Mouse (Mus musculus) kidney, embryonic 15.5 days (tissue): ENCODE results near the gene Gemin4. TPM values are rescaled to one million over a fixed set of nuclear protein-coding genes. Genes with fewer than 3 reads are reported as not detected.
"Not testable (repeated sequence)": the region's sequence is repeated elsewhere in the genome, so short reads cannot be mapped to it uniquely, and the experiment has no call there.

ENCODE experiments used
- ATAC-seq: fragments of 200-750 bp; cut with Nextera tagmentation; replicated peaks from 2 replicates; pipeline ENCODE4 v1.8.0; 2017; ENCODE audit warnings: moderate TSS enrichment; ENCODE audit not compliant: low FRiP score
- H3K27ac ChIP-seq: fragments of 300-500 bp; sonication (generic); 2 replicates; pipeline ENCODE4 v1.5.1; 2015; ENCODE audit warnings: mild to moderate bottlenecking, inconsistent platforms
- H3K27me3 ChIP-seq: fragments of 300-500 bp; sonication (generic); 2 replicates; pipeline ENCODE4 v1.6.1; 2015; ENCODE audit warnings: inconsistent platforms
- H3K36me3 ChIP-seq: fragments of 300-500 bp; sonication (generic); 2 replicates; pipeline ENCODE4 v1.6.1; 2015; ENCODE audit warnings: inconsistent platforms
- H3K4me1 ChIP-seq: fragments of 300-500 bp; sonication (generic); 2 replicates; pipeline ENCODE4 v1.6.1; 2015; ENCODE audit warnings: inconsistent platforms
- H3K4me2 ChIP-seq: fragments of 300-500 bp; sonication (generic); 2 replicates; pipeline ENCODE4 v1.6.1; 2015; ENCODE audit warnings: moderate library complexity, mild to moderate bottlenecking, inconsistent platforms
- H3K4me3 ChIP-seq: fragments of 300-500 bp; sonication (generic); replicated peaks from 2 replicates; pipeline ENCODE4 v1.5.1; 2015; ENCODE audit warnings: mild to moderate bottlenecking, inconsistent platforms
- H3K9ac ChIP-seq: fragments of 300-500 bp; sonication (generic); 2 replicates; pipeline ENCODE4 v1.6.1; 2015; ENCODE audit warnings: mild to moderate bottlenecking, inconsistent platforms
- H3K9me3 ChIP-seq: fragments of 300-500 bp; sonication (generic); replicated peaks from 2 replicates; pipeline ENCODE4 v1.6.1; 2016; ENCODE audit warnings: inconsistent platforms
- WGBS: fragments of 180-500 bp; shearing (Covaris S2); methylation state at CpG from one replicate; pipeline ENCODE4 v1.1.7; 2015; ENCODE audit warnings: mixed read lengths; 5-methylcytosine and 5-hydroxymethylcytosine counted together
- polyA plus RNA-seq: library from polyadenylated mRNA; unstranded; fragments of >200 nt; fragmentation: Nextera tagmentation; extraction: Ambion mirVana; gene quantifications from 2 replicates; pipeline ENCODE4 v1.2.1, GENCODE M21; 2015

Gene Gemin4
- polyA plus RNA-seq, 1 experiment from 2014 or later: 37.7 TPM

DNA sequence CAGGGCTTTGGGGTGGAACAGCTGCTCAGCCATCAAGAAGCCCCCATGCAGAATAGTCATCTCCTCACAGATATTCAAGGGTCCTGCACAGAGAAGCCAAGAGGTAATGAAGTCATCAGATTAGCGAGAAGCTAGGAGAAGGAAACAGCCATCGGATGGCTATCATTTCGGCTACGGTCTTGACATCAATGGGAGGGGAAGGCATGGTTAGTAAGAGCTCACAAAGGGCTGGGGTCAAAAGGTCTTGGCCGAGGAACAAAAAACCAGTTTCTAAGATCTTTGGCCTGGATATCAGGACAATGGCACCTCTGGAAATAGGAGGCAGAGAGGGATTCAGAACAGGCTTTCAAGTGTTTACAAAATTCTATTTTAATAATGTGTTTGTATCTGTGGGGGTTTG lies 3.6 kb downstream of the Gemin4 start:
- Histone ChIP-seq H3K4me1 (peaks cover 19% of the 10 kb centered on the region), H3K4me2 (no peak overlapping the region), H3K27ac (no peak overlapping the region), H3K36me3 (peaks cover 55% of the 10 kb centered on the region), H3K9ac (no peak overlapping the region), H3K9me3 (no peaks in the 10 kb centered on the region), H3K4me3 (no peak overlapping the region), H3K27me3 (no peaks in the 10 kb centered on the region)
- ATAC-seq: no peak
- WGBS: 87% methylated on average over 5 of the region's 5 CpGs

- ATAC-seq, H3K27me3 ChIP-seq, H3K4me3 ChIP-seq, H3K4me2 ChIP-seq, H3K9ac ChIP-seq, H3K9me3 ChIP-seq, H3K27ac ChIP-seq: not testable (repeated sequence)
- 89% methylated on average over 6 of the region's 6 CpGs for WGBS
- peaks cover 10% of the 10 kb centered on the region for H3K4me1 ChIP-seq
- H3K36me3 ChIP-seq: peaks cover 76% of the 10 kb centered on the region
These were observed 5.9 kb downstream of the Gemin4 start for GRCm38 (mm10) chr11:76211595-76211994.

GRCm38 (mm10) chr11:76210228-76210985 lies 7.1 kb downstream of the Gemin4 start:
- Histone ChIP-seq H3K27ac (no peak overlapping the region), H3K9me3 (no peaks in the 10 kb centered on the region), H3K27me3 (no peaks in the 10 kb centered on the region), H3K9ac (no peak overlapping the region), H3K4me1 (no peaks in the 10 kb centered on the region), H3K4me3 (no peak overlapping the region), H3K36me3 (peaks cover 81% of the 10 kb centered on the region), H3K4me2 (no peak overlapping the region)
- 82% methylated on average over 13 of the region's 13 CpGs for WGBS
- ATAC-seq: no peak

GRCm38 (mm10) chr11:76206793-76207192 lies 10.7 kb downstream of the Gemin4 start:
- Histone ChIP-seq H3K27me3 (no peaks in the 10 kb centered on the region), H3K4me3 (no peak overlapping the region)

DNA sequence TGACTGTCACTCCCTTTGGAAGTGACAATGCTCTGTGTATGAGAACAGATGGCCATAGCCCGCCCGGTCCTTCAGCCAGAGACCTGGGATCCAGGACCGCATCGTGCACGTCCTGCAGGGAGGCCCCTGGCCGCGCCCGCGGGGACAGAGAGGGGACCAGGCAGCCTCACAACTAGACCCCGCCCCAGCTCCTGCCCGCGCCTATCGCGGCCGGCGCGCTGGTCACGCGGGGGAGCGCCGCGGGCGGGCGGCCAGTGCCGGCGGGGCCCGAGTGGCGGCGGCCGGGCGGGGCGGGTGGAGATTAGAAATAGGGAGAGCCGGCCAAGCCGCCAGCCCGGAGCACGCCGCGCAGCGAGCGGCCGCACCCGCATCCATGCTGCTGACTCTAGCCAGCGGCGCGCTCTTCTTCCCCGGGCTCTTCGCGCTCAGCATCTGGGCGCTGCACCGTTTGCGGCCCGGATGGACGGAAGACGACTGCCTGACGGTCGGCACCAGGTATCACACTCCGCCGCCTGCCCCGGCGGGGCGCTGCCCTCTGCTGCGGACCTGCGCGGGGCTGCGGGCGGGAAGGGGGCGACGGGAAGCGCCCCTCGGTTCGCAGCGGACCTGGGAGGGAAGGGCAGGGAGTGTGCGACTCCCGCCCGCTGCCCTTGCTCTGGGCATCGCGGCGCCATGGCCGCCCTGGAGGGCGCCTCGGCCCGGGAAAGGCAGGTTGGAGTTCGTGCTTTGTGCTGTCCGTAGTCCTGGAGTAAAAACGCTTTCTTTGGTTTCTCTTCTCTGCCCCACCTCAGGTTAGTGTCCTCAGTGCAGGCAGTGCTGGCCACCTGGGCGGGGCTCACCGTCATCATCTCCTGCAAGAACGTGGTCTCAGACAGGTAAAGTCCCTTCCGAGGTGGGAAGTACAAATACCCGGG lies 15.4 kb downstream of the Gemin4 start:
- ATAC-seq: peak; percentile 98

More at GRCm38 (mm10) chr11:76206793-76207192, 10.7 kb downstream of the Gemin4 start:
- ATAC-seq: no peak
- Histone ChIP-seq H3K9ac (no peak overlapping the region), H3K4me2 (no peak overlapping the region), H3K4me1 (peaks cover 8% of the 10 kb centered on the region), H3K9me3 (no peaks in the 10 kb centered on the region), H3K36me3 (peaks cover 61% of the 10 kb centered on the region), H3K27ac (no peak overlapping the region)
- 85% methylated on average over 5 of the region's 5 CpGs for WGBS

DNA sequence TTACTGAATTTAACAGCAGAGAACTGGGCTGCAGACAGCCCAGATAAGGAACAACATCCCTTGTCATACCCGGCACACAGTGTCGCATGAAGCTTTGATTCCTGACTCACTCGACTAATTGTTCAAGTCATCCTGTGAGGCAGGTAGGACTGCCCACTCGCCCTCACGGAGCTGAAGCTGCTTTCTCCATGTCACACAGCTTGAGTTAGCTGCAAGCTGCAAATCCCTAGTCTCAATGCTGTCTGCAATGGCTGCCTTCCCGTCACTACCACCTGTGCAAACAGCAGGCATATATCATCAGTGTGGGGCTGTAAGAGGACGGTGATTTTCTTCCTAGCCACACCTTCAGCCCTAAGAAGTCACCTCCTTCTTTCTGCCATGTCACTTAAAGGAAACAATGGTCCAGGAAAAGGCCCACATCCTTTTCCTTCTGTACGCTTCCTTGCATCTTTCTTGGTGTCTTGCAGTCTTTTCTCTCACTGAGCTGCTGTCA lies 20.4 kb downstream of the Gemin4 start:
- 42% methylated on average over 8 of the region's 8 CpGs for WGBS
- H3K27ac ChIP-seq: no peak overlapping the region
- H3K9me3 ChIP-seq: no peaks in the 10 kb centered on the region
- peaks cover 8% of the 10 kb centered on the region for H3K4me1 ChIP-seq
- H3K27me3 ChIP-seq: peaks cover 8% of the 10 kb centered on the region; the same call in 1 of the 2 replicates
- no peak overlapping the region for H3K9ac ChIP-seq
- no peak for ATAC-seq
- no peaks in the 10 kb centered on the region for H3K36me3 ChIP-seq
- peak overlapping the region; percentile 0; the same call in 1 of the 2 replicates for H3K4me2 ChIP-seq
- H3K4me3 ChIP-seq: no peak overlapping the region

More for the DNA sequence above, 15.4 kb downstream of the Gemin4 start:
- Histone ChIP-seq H3K36me3 (peaks cover 17% of the 10 kb centered on the region), H3K9ac (peak overlapping the region; percentile 70), H3K4me3 (peak overlapping the region; percentile 70), H3K27me3 (peaks cover 8% of the 10 kb centered on the region; the same call in 1 of the 2 replicates), H3K9me3 (no peaks in the 10 kb centered on the region), H3K4me1 (peaks cover 16% of the 10 kb centered on the region), H3K4me2 (peak overlapping the region; percentile 92), H3K27ac (peak overlapping the region; percentile 74)
- WGBS: under 1% methylated on average over 88 of the region's 90 CpGs

- peaks cover 8% of the 10 kb centered on the region; the same call in 1 of the 2 replicates for H3K27me3 ChIP-seq
- peak overlapping the region; percentile 0; the same call in 1 of the 2 replicates for H3K4me2 ChIP-seq
- no peak for ATAC-seq
- no peak overlapping the region for H3K27ac ChIP-seq
- peaks cover 4% of the 10 kb centered on the region for H3K4me1 ChIP-seq
- no peak overlapping the region for H3K9ac ChIP-seq
- no peak overlapping the region for H3K4me3 ChIP-seq
- WGBS: 55% methylated on average over 8 of the region's 8 CpGs
- no peaks in the 10 kb centered on the region for H3K36me3 ChIP-seq
- H3K9me3 ChIP-seq: no peaks in the 10 kb centered on the region
These were observed 21.0 kb downstream of the Gemin4 start for GRCm38 (mm10) chr11:76196275-76196976.

DNA sequence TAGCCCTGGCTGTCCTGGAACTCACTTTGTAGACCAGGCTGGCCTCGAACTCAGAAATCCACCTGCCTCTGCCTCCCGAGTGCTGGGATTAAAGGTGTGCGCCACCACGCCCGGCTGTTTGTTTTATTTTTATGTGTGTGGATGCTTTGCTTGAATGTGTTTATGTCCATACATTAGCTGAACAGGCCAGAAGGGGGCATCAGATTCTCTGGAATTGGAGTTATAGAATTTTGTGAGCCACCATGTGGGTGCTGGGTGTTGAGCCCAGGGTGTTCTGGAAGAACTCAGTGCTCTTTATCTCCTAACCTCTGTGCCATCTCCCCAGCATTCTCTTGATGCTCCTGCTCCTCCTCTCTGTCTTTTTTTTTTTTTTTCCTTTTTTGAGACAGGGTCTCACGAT lies 30.6 kb downstream of the Gemin4 start:
- Histone ChIP-seq H3K9ac (no peak overlapping the region), H3K27ac (no peak overlapping the region), H3K27me3 (no peaks in the 10 kb centered on the region)

GRCm38 (mm10) chr11:76183745-76184144 lies 33.7 kb downstream of the Gemin4 start:
- H3K4me1 ChIP-seq: peaks cover 6% of the 10 kb centered on the region
- WGBS: 89% methylated on average over 4 of the region's 4 CpGs
- no peak for ATAC-seq

More for the DNA sequence above, 30.6 kb downstream of the Gemin4 start:
- Histone ChIP-seq H3K36me3 (no peaks in the 10 kb centered on the region), H3K9me3 (no peaks in the 10 kb centered on the region), H3K4me2 (no peak overlapping the region), H3K4me1 (no peaks in the 10 kb centered on the region), H3K4me3 (no peak overlapping the region)
- ATAC-seq: no peak
- WGBS: 88% methylated on average over 6 of the region's 6 CpGs

GRCm38 (mm10) chr11:76180146-76180540 lies 37.3 kb downstream of the Gemin4 start:
- Histone ChIP-seq H3K36me3 (peaks cover 17% of the 10 kb centered on the region), H3K4me2 (peak overlapping the region; percentile 87), H3K27me3 (no peaks in the 10 kb centered on the region), H3K4me3 (peak overlapping the region; percentile 81), H3K9ac (peak overlapping the region; percentile 62), H3K27ac (no peak overlapping the region), H3K9me3 (no peaks in the 10 kb centered on the region), H3K4me1 (peaks cover 12% of the 10 kb centered on the region)
- ATAC-seq: no peak
- 17% methylated on average over 7 of the region's 7 CpGs for WGBS

More at GRCm38 (mm10) chr11:76183745-76184144, 33.7 kb downstream of the Gemin4 start:
- Histone ChIP-seq H3K9ac (no peak overlapping the region), H3K9me3 (no peaks in the 10 kb centered on the region), H3K4me3 (no peak overlapping the region), H3K36me3 (no peaks in the 10 kb centered on the region), H3K27me3 (no peaks in the 10 kb centered on the region), H3K27ac (no peak overlapping the region), H3K4me2 (no peak overlapping the region)

DNA sequence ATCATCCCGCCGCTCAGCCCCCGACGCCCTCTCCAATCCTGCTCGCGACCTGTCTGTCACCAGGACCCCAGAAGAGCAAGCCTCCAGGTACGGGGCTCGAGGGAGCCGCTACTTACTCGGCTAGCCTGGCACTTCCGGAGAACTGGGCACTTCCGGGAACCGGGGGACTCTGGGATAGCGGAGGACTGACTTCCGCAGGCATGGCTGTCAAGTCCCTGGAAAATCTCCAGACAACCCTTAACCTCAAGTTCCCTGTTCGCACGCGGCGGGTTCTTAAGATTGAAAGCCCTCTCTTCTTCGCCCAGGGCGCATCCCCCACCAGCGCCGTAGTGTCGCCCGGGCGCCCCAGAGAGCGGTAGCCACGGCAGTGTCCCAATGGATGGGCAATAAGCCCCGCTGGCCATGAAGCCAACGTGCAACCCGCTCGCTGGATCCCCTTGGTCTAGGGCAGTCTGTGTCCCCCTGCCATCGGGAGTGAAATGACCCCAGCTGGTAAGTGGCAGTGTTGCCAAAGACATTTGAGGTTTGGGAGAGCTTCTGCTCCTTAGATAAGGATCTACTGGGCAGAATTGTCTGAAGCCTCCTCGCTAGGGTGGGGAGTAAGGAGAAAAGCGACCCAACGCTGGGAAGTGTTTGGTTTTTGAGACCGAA lies 37.8 kb downstream of the Gemin4 start, which contains the start of the genes Vps53 and Fam57a:
Gene Vps53, minus strand, starts transcription at position 153 of the 651 bp plus-strand sequence.
Gene Fam57a, plus strand, starts transcription at position 177 of the 651 bp plus-strand sequence.
- no peaks in the 10 kb centered on the region for H3K9me3 ChIP-seq
- H3K4me2 ChIP-seq: peak within 1 kb of the TSS; percentile 87
- peak within 1 kb of the TSS; percentile 63 for H3K27ac ChIP-seq
- under 1% methylated on average over 37 of the region's 37 CpGs for WGBS
- peak within 1 kb of the TSS; percentile 62 for H3K9ac ChIP-seq
- ATAC-seq: peak; percentile 92
- H3K4me3 ChIP-seq: peak within 1 kb of the TSS; percentile 81
- peaks cover 12% of the 10 kb centered on the region for H3K4me1 ChIP-seq
- H3K36me3 ChIP-seq: peaks cover 20% of the 10 kb centered on the region
- no peaks in the 10 kb centered on the region for H3K27me3 ChIP-seq
